Mouse (Mus musculus) hindbrain, embryonic 15.5 days (tissue): Measurements from ENCODE around the gene Robo1. TPM values are rescaled to one million over a fixed set of nuclear protein-coding genes. Genes with fewer than 3 reads are reported as not detected.

Experiments
- ATAC-seq: fragments of 200-750 bp; cut with Nextera tagmentation; 2 replicates; pipeline ENCODE4 v1.8.0; 2017; ENCODE audit warnings: low read depth, moderate number of reproducible peaks, moderate TSS enrichment; ENCODE audit not compliant: low FRiP score
- H3K27ac ChIP-seq: fragments of 300-500 bp; sonication (generic); replicated peaks from 2 replicates; pipeline ENCODE4 v1.5.1; 2015; ENCODE audit warnings: mild to moderate bottlenecking, inconsistent platforms
- H3K27me3 ChIP-seq: fragments of 300-500 bp; sonication (generic); 2 replicates; pipeline ENCODE4 v1.6.1; 2015; ENCODE audit warnings: control low read depth, inconsistent platforms
- H3K36me3 ChIP-seq: fragments of 300-500 bp; sonication (generic); 2 replicates; pipeline ENCODE4 v1.6.1; 2015; ENCODE audit warnings: control low read depth, inconsistent platforms
- H3K4me1 ChIP-seq: fragments of 300-500 bp; sonication (generic); replicated peaks from 2 replicates; pipeline ENCODE4 v1.6.1; 2015; ENCODE audit warnings: control low read depth, inconsistent platforms
- H3K4me2 ChIP-seq: fragments of 300-500 bp; sonication (generic); 2 replicates; pipeline ENCODE4 v1.6.1; 2015; ENCODE audit warnings: moderate library complexity, mild to moderate bottlenecking, inconsistent platforms
- H3K4me3 ChIP-seq: fragments of 300-500 bp; sonication (generic); 2 replicates; pipeline ENCODE4 v1.5.1; 2015; ENCODE audit warnings: mild to moderate bottlenecking, inconsistent platforms
- H3K9ac ChIP-seq: fragments of 300-500 bp; sonication (generic); 2 replicates; pipeline ENCODE4 v1.6.1; 2015; ENCODE audit warnings: inconsistent platforms
- H3K9me3 ChIP-seq: fragments of 300-500 bp; sonication (generic); 2 replicates; pipeline ENCODE4 v1.6.1; 2016; ENCODE audit warnings: control low read depth, inconsistent platforms
- WGBS: fragments of 180-500 bp; shearing (Covaris S2); methylation state at CpG from one replicate; pipeline ENCODE4 v1.1.7; 2015; 5-methylcytosine and 5-hydroxymethylcytosine counted together
- polyA plus RNA-seq: library from polyadenylated mRNA; unstranded; fragments of >200 nt; fragmentation: Nextera tagmentation; extraction: Ambion mirVana; gene quantifications from 2 replicates; pipeline ENCODE4 v1.2.1, GENCODE M21; 2015

The Robo1 gene
- 33.1 and 45.0 TPM in 2 replicates for polyA plus RNA-seq

DNA sequence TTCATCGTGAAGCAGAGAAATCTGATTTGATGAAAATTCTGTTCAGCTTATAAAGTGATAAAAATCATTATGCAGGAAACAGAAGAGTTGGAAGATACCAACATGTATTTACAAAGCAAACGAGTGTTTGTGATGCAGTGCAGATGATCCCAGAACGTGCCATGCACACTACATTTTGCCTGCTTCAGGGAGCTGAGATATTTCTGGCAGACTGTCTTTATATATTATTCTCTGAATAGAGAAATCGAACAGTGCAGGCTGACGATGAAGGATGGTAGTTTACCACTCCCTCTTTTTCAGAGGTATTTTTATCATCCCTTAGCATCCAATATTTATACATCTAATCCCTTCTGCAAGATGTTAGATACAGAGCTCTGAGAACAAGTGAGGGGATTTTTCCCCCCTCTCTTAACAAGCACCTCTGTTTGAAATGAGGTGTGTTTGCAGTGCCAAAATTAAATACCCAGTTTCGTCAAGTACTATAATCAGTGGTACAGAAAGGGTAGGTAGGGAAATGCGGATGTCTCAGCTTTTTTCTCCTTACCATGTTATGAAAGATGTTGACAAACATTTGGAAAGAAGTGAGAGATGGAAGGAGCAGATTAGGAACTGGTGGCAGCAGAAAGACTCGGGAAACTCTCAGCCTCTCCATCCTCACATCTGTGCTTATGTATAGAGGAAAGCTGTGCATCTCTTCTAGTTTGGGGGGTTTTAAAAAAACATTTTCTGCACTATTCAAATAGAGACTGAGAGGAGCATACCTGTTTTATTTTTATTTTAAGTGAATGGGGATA is at the start of gene Robo1:
Gene Robo1 (plus strand): TSS at position 770 of the 794 bp plus-strand sequence.
- H3K27ac ChIP-seq = no peak within 1 kb of the TSS
- no peak for ATAC-seq

DNA sequence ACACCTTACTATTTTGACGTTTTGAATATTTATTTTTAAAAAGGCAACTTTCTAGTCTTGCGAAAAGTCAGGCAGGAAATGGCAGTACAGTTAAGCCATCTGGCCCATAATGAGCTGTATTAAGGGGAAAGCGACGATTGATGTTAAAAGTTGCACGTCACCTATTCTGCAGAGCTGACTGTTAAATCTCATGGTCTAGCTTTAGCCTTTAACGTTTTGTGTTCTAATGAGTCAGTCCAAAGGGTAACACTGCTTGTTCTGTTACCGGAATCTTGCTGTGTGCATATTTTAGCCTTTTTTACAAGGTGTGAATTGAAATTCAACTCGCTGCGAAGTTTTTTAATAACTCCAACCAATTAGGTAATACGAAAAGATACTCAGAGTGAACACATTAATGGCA is 40.3 kb upstream of the Robo1 start:
- Histone ChIP-seq H3K4me2 (no peak overlapping the region), H3K9ac (no peak overlapping the region), H3K27me3 (no peaks in the 10 kb centered on the region), H3K4me3 (no peak overlapping the region), H3K36me3 (no peaks in the 10 kb centered on the region), H3K9me3 (no peaks in the 10 kb centered on the region), H3K27ac (no peak overlapping the region), H3K4me1 (no peaks in the 10 kb centered on the region)
- ATAC-seq = no peak
- 89% methylated on average over 10 of the region's 10 CpGs for WGBS

More for the DNA sequence above, at the start of gene Robo1:
- Histone ChIP-seq H3K36me3 (no peaks in the 10 kb centered on the region), H3K9ac (no peak within 1 kb of the TSS), H3K9me3 (no peaks in the 10 kb centered on the region), H3K4me3 (no peak within 1 kb of the TSS), H3K27me3 (no peaks in the 10 kb centered on the region), H3K4me1 (no peaks in the 10 kb centered on the region), H3K4me2 (no peak within 1 kb of the TSS)
- WGBS = 73% methylated on average over 8 of the region's 8 CpGs

DNA sequence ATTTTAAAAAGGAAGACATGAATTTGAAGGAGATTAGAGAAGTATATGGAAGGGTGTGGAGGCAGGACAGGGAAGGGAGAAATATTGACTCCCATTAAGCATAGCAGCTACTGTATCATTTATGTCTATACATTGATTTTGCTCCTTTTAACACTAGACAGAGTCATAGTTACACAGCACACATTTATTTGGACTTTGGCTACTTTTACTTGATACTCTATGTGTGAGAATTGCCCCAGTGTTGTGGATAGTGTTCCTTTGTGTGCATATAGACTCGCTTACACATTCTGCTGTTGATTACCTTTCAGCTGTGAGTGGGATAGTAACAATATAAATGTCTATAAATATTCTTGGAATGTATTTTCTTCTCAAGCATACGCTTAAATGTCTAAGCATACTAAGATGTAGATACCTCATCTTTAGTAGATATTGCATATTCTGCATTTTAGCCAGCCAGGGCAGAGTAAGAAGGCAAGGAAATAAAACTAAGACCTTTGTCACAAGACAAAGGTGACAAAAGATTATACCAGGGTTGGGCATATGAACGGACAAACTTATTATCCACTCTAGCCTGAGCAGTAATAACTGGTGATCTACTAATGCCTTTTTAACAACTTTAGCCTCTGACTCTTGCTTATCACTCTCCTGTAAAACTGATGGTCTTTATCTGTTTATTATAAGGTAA is 31.6 kb upstream of the Robo1 start:
- Histone ChIP-seq H3K36me3 (no peaks in the 10 kb centered on the region), H3K4me3 (no peak overlapping the region), H3K4me1 (no peaks in the 10 kb centered on the region), H3K27me3 (no peaks in the 10 kb centered on the region), H3K27ac (no peak overlapping the region), H3K4me2 (no peak overlapping the region), H3K9ac (no peak overlapping the region), H3K9me3 (no peaks in the 10 kb centered on the region)
- ATAC-seq = no peak
- 89% methylated on average over 3 of the region's 3 CpGs for WGBS

DNA sequence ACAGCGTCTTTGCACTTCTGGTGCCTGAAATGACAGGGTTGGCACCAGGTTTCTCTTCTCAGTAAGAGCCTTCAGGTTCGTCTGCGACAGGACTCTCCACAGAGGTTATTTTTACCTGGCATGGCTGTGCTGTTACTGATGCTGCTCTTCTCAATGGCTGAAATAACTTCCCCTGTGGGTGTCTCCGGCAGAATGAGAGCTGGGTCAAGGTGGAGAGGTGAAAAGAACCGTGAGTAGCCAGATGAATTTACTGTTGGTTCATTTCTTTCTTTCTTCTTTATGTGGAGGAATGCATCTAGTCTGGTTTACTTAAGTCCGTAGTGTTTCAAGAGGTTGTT is 194 bp downstream of the Robo1 start:
- no peaks in the 10 kb centered on the region for H3K36me3 ChIP-seq
- H3K27ac ChIP-seq = no peak overlapping the region
- no peaks in the 10 kb centered on the region for H3K9me3 ChIP-seq
- WGBS = 69% methylated on average over 6 of the region's 6 CpGs
- no peak for ATAC-seq
- no peaks in the 10 kb centered on the region for H3K4me1 ChIP-seq
- no peak overlapping the region for H3K4me3 ChIP-seq
- no peak overlapping the region for H3K9ac ChIP-seq
- no peak overlapping the region for H3K4me2 ChIP-seq
- no peaks in the 10 kb centered on the region for H3K27me3 ChIP-seq

DNA sequence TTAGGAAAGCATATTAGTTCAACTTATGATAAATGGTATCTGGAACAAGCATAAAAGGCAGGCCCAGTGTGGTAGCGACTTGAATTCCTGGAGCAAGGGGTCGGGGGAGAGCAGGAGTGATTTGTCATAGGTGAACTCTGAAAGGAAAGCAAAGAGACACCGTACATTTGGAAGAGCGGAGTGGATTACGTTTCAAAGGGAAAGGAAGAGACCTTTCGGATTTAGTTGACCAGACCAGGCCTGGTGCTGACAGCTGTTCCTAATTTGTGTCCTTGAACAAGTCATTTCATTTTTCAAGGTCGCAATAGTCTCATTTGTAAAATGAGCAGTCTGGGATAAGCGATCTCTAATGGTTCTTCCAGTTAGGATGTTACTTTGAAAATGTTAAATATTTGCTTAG is 19.2 kb downstream of the Robo1 start:
- H3K36me3 ChIP-seq = no peaks in the 10 kb centered on the region
- H3K4me2 ChIP-seq = no peak overlapping the region
- ATAC-seq = no peak
- H3K9ac ChIP-seq = no peak overlapping the region
- H3K4me3 ChIP-seq = no peak overlapping the region
- no peaks in the 10 kb centered on the region for H3K27me3 ChIP-seq
- H3K4me1 ChIP-seq = no peaks in the 10 kb centered on the region
- no peaks in the 10 kb centered on the region for H3K9me3 ChIP-seq
- 76% methylated on average over 8 of the region's 8 CpGs for WGBS
- no peak overlapping the region for H3K27ac ChIP-seq

DNA sequence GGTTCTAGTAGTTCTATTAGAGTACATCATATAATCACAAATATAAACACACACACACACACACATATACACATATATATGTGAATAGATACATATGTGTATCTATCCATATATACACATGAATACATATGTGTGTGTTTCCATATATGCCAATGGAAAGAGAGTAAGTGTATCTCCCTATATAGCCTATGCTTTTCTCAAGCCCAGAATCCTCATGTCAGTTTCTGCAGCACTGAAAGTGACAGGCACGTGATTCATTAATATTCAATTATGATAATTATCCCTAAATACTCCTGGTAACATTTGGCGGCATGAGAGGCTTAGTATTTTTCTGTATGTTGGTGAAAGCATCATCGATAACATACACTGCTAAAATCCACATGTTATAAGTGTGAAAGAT is 20.5 kb downstream of the Robo1 start:
- Histone ChIP-seq H3K4me1 (no peaks in the 10 kb centered on the region), H3K27ac (no peak overlapping the region), H3K4me2 (no peak overlapping the region), H3K36me3 (no peaks in the 10 kb centered on the region), H3K9me3 (no peaks in the 10 kb centered on the region), H3K27me3 (no peaks in the 10 kb centered on the region), H3K9ac (no peak overlapping the region), H3K4me3 (no peak overlapping the region)
- 51% methylated on average over 3 of the region's 3 CpGs for WGBS
- ATAC-seq = no peak

DNA sequence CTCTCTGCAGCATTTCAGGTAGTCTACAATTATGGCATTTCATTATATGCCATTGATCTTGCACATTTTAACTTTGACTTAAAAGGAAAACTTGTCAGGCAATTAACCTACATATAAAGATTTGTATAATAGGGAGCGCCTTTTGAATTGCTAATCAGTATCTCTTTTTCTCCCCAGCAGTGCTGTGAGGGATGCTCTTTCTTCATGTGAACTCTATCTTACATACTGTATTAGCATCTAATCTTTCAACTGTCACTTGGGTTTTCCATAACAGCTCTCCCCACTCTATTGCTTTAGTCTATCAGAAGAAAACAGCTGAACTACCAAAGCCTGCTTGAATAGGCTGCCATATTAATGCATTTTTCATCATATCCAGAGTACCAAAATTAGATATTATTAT is 29.7 kb downstream of the Robo1 start:
- H3K4me2 ChIP-seq = no peak overlapping the region
- no peak overlapping the region for H3K4me3 ChIP-seq
- H3K27me3 ChIP-seq = no peaks in the 10 kb centered on the region
- no peak overlapping the region for H3K27ac ChIP-seq
- 89% methylated on average over 1 of the region's 1 CpGs for WGBS
- no peak overlapping the region for H3K9ac ChIP-seq
- ATAC-seq = no peak
- no peaks in the 10 kb centered on the region for H3K36me3 ChIP-seq
- H3K9me3 ChIP-seq = no peaks in the 10 kb centered on the region
- no peaks in the 10 kb centered on the region for H3K4me1 ChIP-seq

DNA sequence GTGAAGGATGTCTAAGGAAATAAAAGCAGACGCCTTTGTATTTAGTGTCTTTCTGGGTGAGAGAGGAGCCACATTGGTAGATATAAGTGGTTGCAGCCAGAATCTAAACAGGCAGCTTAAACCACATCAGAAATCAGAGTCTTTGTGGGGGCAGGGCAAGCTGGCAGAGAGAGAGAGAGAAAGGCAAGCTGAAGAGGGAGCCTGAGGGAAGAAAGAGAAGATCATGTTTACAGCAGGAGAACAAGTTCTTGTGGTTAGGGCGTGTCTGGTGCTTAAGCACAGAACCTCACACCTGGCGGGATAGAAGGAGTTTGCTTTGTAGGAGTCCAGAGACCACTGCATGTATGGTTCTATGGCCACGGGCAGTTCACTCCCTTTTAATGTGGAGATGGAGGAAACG is 42.3 kb downstream of the Robo1 start:
- 80% methylated on average over 5 of the region's 5 CpGs for WGBS

DNA sequence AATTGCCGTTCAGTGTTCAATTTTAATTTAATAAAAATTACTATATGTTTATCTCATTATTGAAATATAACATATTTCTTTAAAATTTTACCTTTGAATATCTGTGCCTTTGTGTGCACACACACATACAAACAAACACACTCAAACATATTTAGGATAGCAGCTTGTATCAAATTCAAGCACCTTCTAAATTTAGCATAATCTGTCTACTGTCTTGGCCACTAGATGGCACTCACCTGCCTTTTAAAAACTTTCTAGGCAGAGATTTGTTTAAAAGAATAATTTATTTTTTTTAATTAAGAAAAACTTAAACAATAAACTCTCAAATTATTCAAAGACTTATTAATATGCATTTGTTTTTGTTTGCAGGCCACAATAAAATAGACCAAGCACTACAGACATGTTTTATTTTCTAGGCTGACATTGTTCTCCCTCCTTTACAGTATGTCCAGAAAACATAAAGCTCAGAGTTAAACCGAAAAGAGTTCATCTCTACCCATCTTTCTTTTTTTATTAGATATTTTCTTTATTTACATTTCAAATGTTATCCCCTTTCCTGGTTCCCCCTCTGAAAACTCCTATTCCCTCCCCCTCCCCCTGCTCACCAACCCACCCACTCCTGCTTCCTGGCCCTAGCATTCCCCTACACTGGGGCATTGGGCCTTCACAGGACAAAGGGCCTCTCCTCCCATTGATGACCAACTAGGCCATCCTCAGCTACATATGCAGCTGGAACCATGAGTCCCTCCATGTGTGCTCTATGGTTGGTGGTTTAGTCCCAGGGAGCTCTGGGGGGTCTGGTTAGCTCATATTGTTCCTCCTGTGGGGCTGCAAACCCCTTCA is 48.6 kb downstream of the Robo1 start:
- no peaks in the 10 kb centered on the region for H3K4me1 ChIP-seq
- ATAC-seq = no peak
- H3K9ac ChIP-seq = no peak overlapping the region
- no peaks in the 10 kb centered on the region for H3K27me3 ChIP-seq
- no peaks in the 10 kb centered on the region for H3K9me3 ChIP-seq
- WGBS = 85% methylated on average over 2 of the region's 2 CpGs
- H3K27ac ChIP-seq = no peak overlapping the region
- H3K4me3 ChIP-seq = no peak overlapping the region
- no peak overlapping the region for H3K4me2 ChIP-seq
- H3K36me3 ChIP-seq = no peaks in the 10 kb centered on the region

More for the DNA sequence above, 42.3 kb downstream of the Robo1 start:
- Histone ChIP-seq H3K27ac (no peak overlapping the region), H3K9ac (no peak overlapping the region), H3K4me3 (no peak overlapping the region), H3K9me3 (no peaks in the 10 kb centered on the region), H3K4me1 (no peaks in the 10 kb centered on the region), H3K4me2 (no peak overlapping the region), H3K36me3 (no peaks in the 10 kb centered on the region), H3K27me3 (no peaks in the 10 kb centered on the region)
- no peak for ATAC-seq

DNA sequence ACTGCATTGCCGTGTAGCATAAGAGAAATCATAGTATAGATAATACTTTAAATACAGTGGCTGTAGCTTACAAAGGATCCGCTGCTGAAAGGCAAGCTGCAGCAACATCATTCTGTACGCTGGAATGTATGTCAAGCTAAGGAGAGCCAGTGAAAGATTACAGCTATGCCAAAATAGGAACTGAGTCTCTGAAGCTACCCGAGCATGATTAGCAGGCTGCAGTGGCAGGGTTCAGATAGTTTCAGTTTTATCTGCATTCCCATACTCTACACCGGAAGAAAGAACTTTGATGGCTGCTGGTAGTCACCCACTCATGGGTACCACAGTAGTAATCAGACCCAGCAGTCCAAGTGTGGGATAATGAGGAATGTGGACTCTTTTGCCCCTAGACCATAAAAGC is 68.8 kb downstream of the Robo1 start:
- no peaks in the 10 kb centered on the region for H3K36me3 ChIP-seq
- no peaks in the 10 kb centered on the region for H3K27me3 ChIP-seq
- no peaks in the 10 kb centered on the region for H3K4me1 ChIP-seq
- H3K27ac ChIP-seq = no peak overlapping the region
- no peak overlapping the region for H3K4me3 ChIP-seq
- H3K9me3 ChIP-seq = no peaks in the 10 kb centered on the region
- H3K4me2 ChIP-seq = no peak overlapping the region
- H3K9ac ChIP-seq = no peak overlapping the region
- no peak for ATAC-seq
- WGBS = 78% methylated on average over 5 of the region's 5 CpGs

DNA sequence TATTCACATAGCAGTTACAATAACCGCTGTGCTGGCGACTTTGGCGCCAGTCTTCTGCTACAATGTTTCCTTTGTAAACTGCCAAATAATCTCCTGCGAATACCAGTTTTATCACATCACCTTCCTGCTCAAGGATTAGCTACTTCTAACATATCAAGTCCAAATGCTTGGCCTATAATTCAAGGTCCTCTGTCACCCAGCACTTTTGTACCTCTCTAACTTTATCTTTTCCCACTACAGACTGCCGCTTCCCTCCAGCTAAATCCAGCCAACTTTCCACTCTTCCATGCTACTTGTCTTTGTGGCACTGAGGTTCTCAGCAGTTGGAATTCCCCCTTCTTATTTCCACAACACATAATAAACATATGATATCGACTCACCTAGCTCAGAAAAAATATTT is 73.7 kb downstream of the Robo1 start:
- Histone ChIP-seq H3K4me3 (no peak overlapping the region), H3K27me3 (no peaks in the 10 kb centered on the region), H3K36me3 (no peaks in the 10 kb centered on the region), H3K27ac (no peak overlapping the region), H3K9me3 (no peaks in the 10 kb centered on the region), H3K9ac (no peak overlapping the region), H3K4me2 (no peak overlapping the region), H3K4me1 (no peaks in the 10 kb centered on the region)
- ATAC-seq = no peak
- WGBS = 93% methylated on average over 6 of the region's 6 CpGs

DNA sequence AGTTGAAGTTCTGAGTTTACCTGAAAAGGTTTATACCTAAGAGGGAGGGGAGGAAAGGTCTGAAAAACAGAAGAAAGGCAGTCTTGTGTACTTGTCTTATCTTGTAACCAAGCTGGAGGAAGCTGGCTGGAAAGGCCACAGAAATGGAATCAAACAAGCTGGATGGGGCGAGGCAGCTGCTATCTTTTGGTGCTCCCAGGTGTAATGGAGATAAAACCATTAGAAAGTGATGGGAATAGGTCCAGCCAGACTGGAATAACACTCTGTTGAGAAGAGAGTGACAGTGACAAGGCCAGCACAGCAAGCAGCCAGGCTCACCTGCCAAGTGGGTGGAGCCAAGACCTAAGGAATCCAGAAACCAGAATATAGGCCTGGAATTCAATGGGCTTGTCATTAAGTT is 75.5 kb downstream of the Robo1 start:
- Histone ChIP-seq H3K4me2 (no peak overlapping the region), H3K9me3 (no peaks in the 10 kb centered on the region), H3K4me1 (no peaks in the 10 kb centered on the region), H3K4me3 (no peak overlapping the region), H3K27ac (no peak overlapping the region), H3K27me3 (no peaks in the 10 kb centered on the region), H3K36me3 (no peaks in the 10 kb centered on the region), H3K9ac (no peak overlapping the region)
- no peak for ATAC-seq
- whole genome bisulfite sequencing = 72% methylated on average over 1 of the region's 1 CpGs
